Mouse (Mus musculus) cerebellum, adult 2 months (tissue): ENCODE measurements at regions not wholly inside any gene's neighbourhood (a gene's known extent, or its start where the extent isn't known, plus 50 kb on each side); places are given as distances from the start of the nearest gene placed in this dataset.

ENCODE experiments used
- DNase-seq, 2 experiments: peaks; one replicate each; pipeline ENCODE4 v3.0.0; 2021
- H3K27ac ChIP-seq: fragments of 200-500 bp; 2 replicates; pipeline ENCODE4 v1.5.1; 2012; ENCODE audit warnings: low read length, control low read depth, inconsistent platforms; ENCODE audit not compliant: insufficient read depth
- H3K27me3 ChIP-seq: fragments of 200-500 bp; 2 replicates; pipeline ENCODE4 v1.6.1; 2012; ENCODE audit warnings: inconsistent platforms, mild to moderate bottlenecking, low read length, moderate library complexity; ENCODE audit not compliant: control insufficient read depth, insufficient read depth
- H3K4me1 ChIP-seq: fragments of 200-500 bp; 2 replicates; pipeline ENCODE4 v1.6.1; 2011; ENCODE audit warnings: low read length; ENCODE audit not compliant: control insufficient read depth, insufficient read depth
- H3K4me3 ChIP-seq: fragments of 200-500 bp; replicated peaks from 2 replicates; pipeline ENCODE3; 2011; ENCODE audit warnings: mild to moderate bottlenecking, low read depth, low read length, control low read depth; ENCODE audit not compliant: insufficient read depth
- CTCF ChIP-seq: fragments of 200-500 bp; IDR thresholded peaks from 2 replicates; pipeline ENCODE4 v1.5.1; 2011; ENCODE audit warnings: low read depth, mild to moderate bottlenecking, control low read depth, low read length, moderate library complexity, borderline replicate concordance; ENCODE audit not compliant: insufficient read depth
- POLR2A ChIP-seq: fragments of 200-500 bp; IDR thresholded peaks from 2 replicates; pipeline ENCODE4 v1.6.1; 2011; ENCODE audit warnings: low read length, control low read depth, borderline replicate concordance; ENCODE audit not compliant: insufficient read depth
- WGBS: fragments of 180-500 bp; shearing (Covaris S2); methylation state at CpG from one replicate; pipeline ENCODE4 v1.1.7; 2018; 5-methylcytosine and 5-hydroxymethylcytosine counted together

DNA sequence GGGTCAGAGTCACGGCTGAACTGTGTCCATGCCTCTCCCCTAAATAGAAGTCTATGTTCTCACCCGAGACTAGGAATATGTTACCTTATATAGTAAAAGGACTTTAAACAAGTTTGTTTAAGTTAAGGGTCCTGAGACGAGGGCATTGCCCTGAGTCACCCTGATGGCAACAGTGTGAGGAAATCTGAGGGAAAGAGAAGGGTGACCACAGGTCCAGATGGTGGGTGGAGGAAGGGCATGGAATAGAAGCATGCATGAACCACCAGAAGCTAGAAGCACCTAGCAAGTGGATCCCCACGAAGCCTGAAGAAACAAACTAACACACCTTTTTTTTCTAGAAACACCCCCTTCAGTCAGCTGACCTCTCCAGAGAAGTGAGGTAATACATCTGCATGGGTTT lies 536.9 kb upstream of the Lrrc6 start:
- no peak overlapping the region for H3K4me3 ChIP-seq
- DNase-seq = no peak
- H3K27ac ChIP-seq = no peak overlapping the region
- TF ChIP-seq POLR2A (no peak), CTCF (no peak)
- no peaks in the 10 kb centered on the region for H3K27me3 ChIP-seq
- H3K4me1 ChIP-seq = peaks cover 2% of the 10 kb centered on the region
- WGBS = 91% methylated on average over 4 of the region's 4 CpGs

DNA sequence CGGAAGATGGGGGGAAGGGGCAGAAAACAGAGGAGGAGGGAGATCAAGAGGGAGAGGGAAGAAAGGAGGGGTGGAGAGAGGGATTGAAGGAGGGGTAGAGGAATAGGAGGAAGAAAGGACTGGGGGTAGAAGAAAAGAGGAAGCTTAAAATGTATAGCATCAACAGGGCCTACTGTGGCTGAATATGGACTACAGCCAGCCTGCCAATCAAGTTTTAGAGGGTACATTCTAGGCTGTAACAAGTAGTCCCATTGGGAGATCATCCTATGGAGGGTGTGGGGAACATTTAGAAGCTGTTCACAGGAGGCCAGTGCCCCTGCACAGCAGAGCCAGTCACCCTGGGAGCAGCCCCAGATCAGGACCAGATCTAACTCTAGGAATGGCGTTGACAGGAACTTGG lies 535.6 kb upstream of the Lrrc6 start:
- no peak for TF ChIP-seq POLR2A
- no peak for TF ChIP-seq CTCF
- Histone ChIP-seq H3K4me1 (peaks cover 9% of the 10 kb centered on the region), H3K27ac (no peak overlapping the region), H3K4me3 (no peak overlapping the region), H3K27me3 (no peaks in the 10 kb centered on the region)
- WGBS = 75% methylated on average over 2 of the region's 2 CpGs
- no peak for DNase-seq

GRCm38 (mm10) chr15:67033936-67034335 lies 533.2 kb upstream of the Lrrc6 start:
- DNase-seq = no peak
- WGBS = 89% methylated on average over 2 of the region's 2 CpGs
- Histone ChIP-seq H3K27ac (no peak overlapping the region), H3K27me3 (no peaks in the 10 kb centered on the region), H3K4me1 (peaks cover 12% of the 10 kb centered on the region; the same call in 1 of the 2 replicates), H3K4me3 (no peak overlapping the region)
- no peak for TF ChIP-seq CTCF
- no peak for TF ChIP-seq POLR2A

GRCm38 (mm10) chr15:67031866-67032526 lies 531.3 kb upstream of the Lrrc6 start:
- TF ChIP-seq POLR2A (no peak), CTCF (no peak)
- DNase-seq = peak in 1 of 2 experiments; percentile 18
- no peaks in the 10 kb centered on the region for H3K27me3 ChIP-seq
- whole genome bisulfite sequencing = 90% methylated on average over 11 of the region's 11 CpGs
- no peak overlapping the region for H3K27ac ChIP-seq
- no peak overlapping the region for H3K4me3 ChIP-seq
- H3K4me1 ChIP-seq = peaks cover 19% of the 10 kb centered on the region; the same call in 1 of the 2 replicates

DNA sequence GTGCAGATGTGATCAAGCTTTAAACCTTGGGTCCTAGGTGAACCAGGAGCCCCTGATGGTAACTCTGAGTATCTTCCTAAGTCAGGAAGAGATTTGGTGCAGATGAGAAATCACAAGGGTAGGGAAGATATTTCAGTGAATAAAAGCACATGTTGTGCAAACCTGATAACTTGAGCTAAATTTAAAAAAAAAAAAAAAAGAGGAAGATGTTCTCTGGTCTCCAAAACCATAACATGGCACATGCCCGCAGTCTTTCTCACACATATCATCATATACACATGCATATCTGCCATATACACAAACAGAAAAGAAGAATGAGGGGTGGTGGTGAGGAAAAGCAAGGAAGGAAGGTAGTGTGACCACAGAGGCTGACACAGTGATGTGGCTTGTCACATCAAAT lies 530.3 kb upstream of the Lrrc6 start:
- TF ChIP-seq CTCF (no peak), POLR2A (no peak)
- H3K4me1 ChIP-seq = peaks cover 19% of the 10 kb centered on the region; the same call in 1 of the 2 replicates
- 96% methylated on average over 1 of the region's 1 CpGs for WGBS
- no peaks in the 10 kb centered on the region for H3K27me3 ChIP-seq
- H3K27ac ChIP-seq = no peak overlapping the region
- DNase-seq = no peak
- no peak overlapping the region for H3K4me3 ChIP-seq

GRCm38 (mm10) chr15:67028161-67028560 lies 527.5 kb upstream of the Lrrc6 start:
- WGBS = 7% methylated on average over 1 of the region's 1 CpGs
- H3K27ac ChIP-seq = no peak overlapping the region

GRCm38 (mm10) chr15:67027751-67028150 lies 527.0 kb upstream of the Lrrc6 start:
- DNase-seq = peak in 1 of 2 experiments; percentile 17
- 72% methylated on average over 2 of the region's 2 CpGs for WGBS
- H3K4me1 ChIP-seq = peaks cover 19% of the 10 kb centered on the region; the same call in 1 of the 2 replicates
- H3K27me3 ChIP-seq = no peaks in the 10 kb centered on the region
- TF ChIP-seq POLR2A (no peak), CTCF (no peak)
- H3K27ac ChIP-seq = no peak overlapping the region
- H3K4me3 ChIP-seq = no peak overlapping the region

More at GRCm38 (mm10) chr15:67028161-67028560, 527.5 kb upstream of the Lrrc6 start:
- no peak overlapping the region for H3K4me3 ChIP-seq
- no peaks in the 10 kb centered on the region for H3K27me3 ChIP-seq
- H3K4me1 ChIP-seq = peaks cover 19% of the 10 kb centered on the region; the same call in 1 of the 2 replicates
- TF ChIP-seq POLR2A (no peak), CTCF (no peak)
- peak; percentile 61 to 90 for DNase-seq

- Histone ChIP-seq H3K27me3 (no peaks in the 10 kb centered on the region), H3K27ac (no peak overlapping the region), H3K4me3 (no peak overlapping the region), H3K4me1 (peaks cover 12% of the 10 kb centered on the region; the same call in 1 of the 2 replicates)
- TF ChIP-seq POLR2A (no peak), CTCF (no peak)
- 97% methylated on average over 4 of the region's 4 CpGs for WGBS
- no peak for DNase-seq
Observed at GRCm38 (mm10) chr15:67025746-67026145, 525.0 kb upstream of the Lrrc6 start.
